Mouse (Mus musculus) cerebellum, adult 2 months (tissue): ENCODE data around the gene Spns2.

Experiments
- CTCF ChIP-seq: fragments of 200-500 bp; IDR thresholded peaks from 2 replicates; pipeline ENCODE4 v1.5.1; 2011; ENCODE audit warnings: low read depth, mild to moderate bottlenecking, control low read depth, low read length, moderate library complexity, borderline replicate concordance; ENCODE audit not compliant: insufficient read depth
- POLR2A ChIP-seq: fragments of 200-500 bp; IDR thresholded peaks from 2 replicates; pipeline ENCODE4 v1.6.1; 2011; ENCODE audit warnings: low read length, control low read depth, borderline replicate concordance; ENCODE audit not compliant: insufficient read depth

DNA sequence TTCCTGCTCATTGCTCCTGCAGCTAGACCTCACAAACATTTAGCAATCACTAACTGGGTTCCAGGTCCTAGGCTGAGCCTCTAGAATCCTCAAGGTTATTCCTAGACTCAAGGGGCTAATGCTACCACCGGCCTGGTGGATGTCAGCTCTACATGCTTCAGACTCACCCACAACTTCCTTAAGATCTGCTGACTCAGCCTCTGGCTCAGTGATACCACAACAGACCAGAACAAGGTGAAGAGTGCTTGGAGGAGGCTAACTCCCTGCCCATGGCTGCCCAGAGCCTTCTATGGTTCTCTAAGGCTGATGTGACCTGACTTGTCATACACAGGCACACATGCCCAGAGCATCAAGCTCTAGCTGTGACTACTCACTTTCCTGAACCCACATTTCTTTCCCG is 10.2 kb downstream of the Spns2 start:
- TF ChIP-seq CTCF = no peak
- no peak for TF ChIP-seq POLR2A
